8 mouse cellular contexts compared by ENCODE assay signal in genomic region chr7:4498251-4498650, GRCm38 (mm10). TPM values are rescaled to one million over a fixed set of nuclear protein-coding genes. Genes with fewer than 3 reads are reported as not detected.
DNase-seq lines count a peak whose midpoint lies in the region; ATAC-seq lines count a peak whose summit lies in the region.

No protein-coding gene starts in this region.

- WGBS in intestine, embryonic 16.5 days: 22% methylated on average over 9 of the region's 9 CpGs
- WGBS in stomach, embryonic 15.5 days: 23% methylated on average over 9 of the region's 9 CpGs

- 0 out of 2 replicates have a peak overlapping the region, but pooled peaks have one; percentile 2 for H3K4me3 ChIP-seq in brown adipose tissue, adult 24 weeks (ENCODE audit: insufficient read depth, low read depth, low read length)
- peak overlapping the region; percentile 13; the same call in 1 of the 2 replicates for H3K4me3 ChIP-seq in intestine, embryonic 16.5 days (ENCODE audit: low read length)
- 0 out of 2 replicates have a peak overlapping the region, but pooled peaks have one; percentile 5 for H3K4me3 ChIP-seq in stomach, embryonic 15.5 days (replicated peaks)

- peak overlapping the region; percentile 82 for H3K27ac ChIP-seq in brown adipose tissue, adult 24 weeks (replicated peaks; ENCODE audit: low read depth, low read length)
- H3K27ac ChIP-seq in intestine, embryonic 16.5 days (ENCODE audit: low read length): peak overlapping the region; percentile 43
- peak overlapping the region; percentile 61 for H3K27ac ChIP-seq in stomach, embryonic 15.5 days

- no peaks in the 10 kb centered on the region for H3K36me3 ChIP-seq in intestine, embryonic 16.5 days (ENCODE audit: control insufficient read depth, insufficient read depth, low read length)
- peaks cover 3% of the 10 kb centered on the region; the same call in 1 of the 2 replicates for H3K36me3 ChIP-seq in stomach, embryonic 15.5 days

- peaks cover 29% of the 10 kb centered on the region for H3K4me1 ChIP-seq in brown adipose tissue, adult 24 weeks (ENCODE audit: control insufficient read depth, insufficient read depth, insufficient read length, low read length)
- H3K4me1 ChIP-seq in intestine, embryonic 16.5 days (ENCODE audit: control insufficient read depth, insufficient read depth, low read length): peaks cover 36% of the 10 kb centered on the region
- peaks cover 23% of the 10 kb centered on the region for H3K4me1 ChIP-seq in stomach, embryonic 15.5 days

- H3K9ac ChIP-seq in intestine, embryonic 16.5 days (ENCODE audit: low read depth, low read length): peak overlapping the region; percentile 52
- H3K9ac ChIP-seq in stomach, embryonic 15.5 days: no peak overlapping the region

- no peaks in the 10 kb centered on the region for H3K27me3 ChIP-seq in intestine, embryonic 16.5 days (replicated peaks; ENCODE audit: control insufficient read depth, insufficient read depth, low read length)
- no peaks in the 10 kb centered on the region for H3K27me3 ChIP-seq in stomach, embryonic 15.5 days (replicated peaks)

- H3K9me3 ChIP-seq in intestine, embryonic 16.5 days (ENCODE audit: control insufficient read depth, low read length): no peaks in the 10 kb centered on the region
- no peaks in the 10 kb centered on the region for H3K9me3 ChIP-seq in stomach, embryonic 15.5 days

- peak overlapping the region; percentile 32 for H3K4me2 ChIP-seq in intestine, embryonic 16.5 days (ENCODE audit: low read depth, low read length)
- H3K4me2 ChIP-seq in stomach, embryonic 15.5 days: peak overlapping the region; percentile 69

- peak; percentile 80 to 81 for DNase-seq in adrenal gland, adult (ENCODE audit: inconsistent age in 2 of 2, low spot score in 1 of 2)
- DNase-seq in adrenal gland, adult 18-20 months (ENCODE audit: low spot score in 2 of 2): no peak
- DNase-seq in heart, adult 18-20 months: peak; percentile 91 to 94
- DNase-seq in lung, postnatal 10 days: peak; percentile 96
- no peak for DNase-seq in layer of hippocampus, postnatal 36 days

- ATAC-seq in intestine, embryonic 16.5 days: peak; percentile 11
- peak; percentile 3; the same call in 1 of the 2 replicates for ATAC-seq in stomach, embryonic 15.5 days (ENCODE audit: insufficient read depth, low FRiP score, low read depth)

RNA-seq across cellular contexts. Expression of gene Ppp1r12c, which starts 3.2 kb away (rescaled TPM):
- 10 to 100 TPM; 95.9 to 96.6 TPM for total RNA-seq in adrenal gland, adult 18-20 months (2021)
- polyA plus RNA-seq in brown adipose tissue, adult 24 weeks (2012; ENCODE audit: insufficient read depth, insufficient read length, missing spikeins): 32.9 and 42.2 TPM in 2 replicates
- 10 to 100 TPM; 54.6 to 62.1 TPM for total RNA-seq in heart, adult 18-20 months (2021)
- polyA plus RNA-seq in intestine, embryonic 16.5 days (2015; fragmentation: Nextera tagmentation; extraction: Ambion mirVana): 17.0 and 17.3 TPM in 2 replicates
- polyA plus RNA-seq in stomach, embryonic 15.5 days (2015; fragmentation: Nextera tagmentation; extraction: Ambion mirVana): 51.7 and 53.6 TPM in 2 replicates
- total RNA-seq in layer of hippocampus, postnatal 36 days (2021): 100 to 1,000 TPM; 146 to 164 TPM

RNA-seq across cellular contexts. Expression of gene Tnnt1, which starts 17.9 kb away (rescaled TPM):
- total RNA-seq in adrenal gland, adult 18-20 months (2021): 1 to 10 TPM in 1 of 2 experiments, under 1 TPM in 1; 0.50 to 1.4 TPM
- 25.6 and 40.1 TPM in 2 replicates for polyA plus RNA-seq in brown adipose tissue, adult 24 weeks (2012; ENCODE audit: insufficient read depth, insufficient read length, missing spikeins)
- 10 to 100 TPM; 20.9 to 22.2 TPM for total RNA-seq in heart, adult 18-20 months (2021)
- polyA plus RNA-seq in intestine, embryonic 16.5 days (2015; fragmentation: Nextera tagmentation; extraction: Ambion mirVana): 23.0 and 23.2 TPM in 2 replicates
- polyA plus RNA-seq in stomach, embryonic 15.5 days (2015; fragmentation: Nextera tagmentation; extraction: Ambion mirVana): 25.5 and 33.1 TPM in 2 replicates
- 1 to 10 TPM; 1.1 to 4.2 TPM for total RNA-seq in layer of hippocampus, postnatal 36 days (2021)

RNA-seq across cellular contexts. Expression of gene Tnni3, which starts 25.8 kb away (rescaled TPM):
- under 1 TPM in 1 of 2 experiments, not detected in 1; 0.66 TPM for total RNA-seq in adrenal gland, adult 18-20 months (2021)
- polyA plus RNA-seq in brown adipose tissue, adult 24 weeks (2012; ENCODE audit: insufficient read depth, insufficient read length, missing spikeins): not detected in 2 replicates
- over 10,000 TPM; 10,363 to 11,433 TPM for total RNA-seq in heart, adult 18-20 months (2021)
- polyA plus RNA-seq in intestine, embryonic 16.5 days (2015; fragmentation: Nextera tagmentation; extraction: Ambion mirVana): 1.6 TPM in 2 replicates
- 5.4 and 6.4 TPM in 2 replicates for polyA plus RNA-seq in stomach, embryonic 15.5 days (2015; fragmentation: Nextera tagmentation; extraction: Ambion mirVana)
- 1 to 10 TPM in 1 of 2 experiments, under 1 TPM in 1; 0.70 to 1.3 TPM for total RNA-seq in layer of hippocampus, postnatal 36 days (2021)

RNA-seq across cellular contexts. Expression of gene Dnaaf3, which starts 34.0 kb away (rescaled TPM):
- total RNA-seq in adrenal gland, adult 18-20 months (2021): 1 to 10 TPM in 1 of 2 experiments, under 1 TPM in 1; 0.51 to 1.2 TPM
- polyA plus RNA-seq in brown adipose tissue, adult 24 weeks (2012; ENCODE audit: insufficient read depth, insufficient read length, missing spikeins): not detected in 2 replicates
- total RNA-seq in heart, adult 18-20 months (2021): 1 to 10 TPM; 2.0 to 2.5 TPM
- 1.1 and 1.3 TPM in 2 replicates for polyA plus RNA-seq in intestine, embryonic 16.5 days (2015; fragmentation: Nextera tagmentation; extraction: Ambion mirVana)
- 1.3 and 1.7 TPM in 2 replicates for polyA plus RNA-seq in stomach, embryonic 15.5 days (2015; fragmentation: Nextera tagmentation; extraction: Ambion mirVana)
- under 1 TPM; 0.38 to 0.65 TPM for total RNA-seq in layer of hippocampus, postnatal 36 days (2021)

RNA-seq across cellular contexts. Expression of gene Eps8l1, which starts 37.8 kb away (rescaled TPM):
- 1 to 10 TPM; 2.6 to 3.0 TPM for total RNA-seq in adrenal gland, adult 18-20 months (2021)
- polyA plus RNA-seq in brown adipose tissue, adult 24 weeks (2012; ENCODE audit: insufficient read depth, insufficient read length, missing spikeins): 2.2 and 2.3 TPM in 2 replicates
- total RNA-seq in heart, adult 18-20 months (2021): 1 to 10 TPM; 2.1 to 3.4 TPM
- polyA plus RNA-seq in intestine, embryonic 16.5 days (2015; fragmentation: Nextera tagmentation; extraction: Ambion mirVana): 4.0 and 4.1 TPM in 2 replicates
- polyA plus RNA-seq in stomach, embryonic 15.5 days (2015; fragmentation: Nextera tagmentation; extraction: Ambion mirVana): 10.0 and 11.1 TPM in 2 replicates
- total RNA-seq in layer of hippocampus, postnatal 36 days (2021): 1 to 10 TPM; 4.3 to 5.4 TPM

Comparison
In these comparisons a context has a peak if more than half of its experiments do, and no peak if none do; other contexts are left out.
1. DNase-seq: peak in adrenal gland, adult (2 of 2), heart, adult 18-20 months (2 of 2) and lung, postnatal 10 days (single experiment); none in adrenal gland, adult 18-20 months (0 of 2) and layer of hippocampus, postnatal 36 days (0 of 2).
2. RNA of gene Tnnt1, which starts 17.9 kb away (total RNA-seq): 20.9 to 22.2 TPM in heart, adult 18-20 months; 1.1 to 4.2 TPM in layer of hippocampus, postnatal 36 days and 0.50 to 1.4 TPM in adrenal gland, adult 18-20 months; every median in the first group is over 4 times any median in the second.
3. RNA of gene Tnni3, which starts 25.8 kb away (total RNA-seq): 10,363 to 11,433 TPM in heart, adult 18-20 months; 0.70 to 1.3 TPM in layer of hippocampus, postnatal 36 days and 0.66 TPM in adrenal gland, adult 18-20 months; every median in the first group is over 1,000 times any median in the second.
4. Peak in every context shown above with its lines, with median percentiles within 50 percentile points of each other: H3K27ac ChIP-seq and H3K4me3 ChIP-seq.